Mouse (Mus musculus): ENCODE measurements around the gene Arhgap21.

Arhgap21 gene

DNA sequence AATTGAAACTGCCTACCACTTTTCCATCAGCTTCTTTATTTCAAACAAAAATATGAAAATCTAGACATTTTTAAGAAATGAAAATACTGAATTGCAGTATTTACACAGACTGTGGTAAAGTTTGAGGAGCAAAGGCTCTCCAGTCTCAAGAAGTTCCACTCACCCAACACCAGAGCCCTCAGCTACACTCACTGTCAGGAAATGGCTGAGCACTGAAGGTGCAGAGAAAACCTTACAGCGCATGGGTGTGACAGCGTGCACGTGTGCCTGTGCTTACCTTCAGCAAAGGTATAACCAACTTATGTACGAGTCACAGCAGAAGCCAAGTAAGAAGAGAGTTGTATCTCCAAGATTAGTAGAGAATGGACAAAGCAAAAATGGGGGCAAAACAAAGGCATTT lies 66.8 kb downstream of the Arhgap21 start:
- DNase-seq (ENCODE audit: inconsistent age in 2 of 2, low spot score in 1 of 2) = peak in 1 of 2 experiments; percentile 19

DNA sequence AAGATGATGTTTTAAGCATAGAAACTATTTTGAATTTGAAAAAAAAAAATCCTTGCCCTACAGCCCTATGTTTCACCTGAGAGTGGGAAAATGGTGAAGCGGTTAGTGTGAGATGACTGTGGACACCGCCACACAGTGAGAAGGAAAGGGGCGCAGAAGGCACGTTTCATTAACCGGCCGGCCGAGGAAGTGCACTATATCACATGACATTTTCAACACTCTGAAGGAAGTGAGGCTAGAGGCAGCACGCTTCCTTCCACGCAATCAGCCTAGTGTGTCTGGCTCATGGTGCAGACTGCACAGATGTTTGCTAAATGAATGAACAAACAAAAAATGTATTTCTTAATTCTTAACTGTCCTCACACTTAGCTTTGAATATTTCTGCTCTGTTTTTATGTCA lies 69.4 kb downstream of the Arhgap21 start:
- DNase-seq (ENCODE audit: inconsistent age in 2 of 2, low spot score in 1 of 2) = peak in 1 of 2 experiments; percentile 28

DNA sequence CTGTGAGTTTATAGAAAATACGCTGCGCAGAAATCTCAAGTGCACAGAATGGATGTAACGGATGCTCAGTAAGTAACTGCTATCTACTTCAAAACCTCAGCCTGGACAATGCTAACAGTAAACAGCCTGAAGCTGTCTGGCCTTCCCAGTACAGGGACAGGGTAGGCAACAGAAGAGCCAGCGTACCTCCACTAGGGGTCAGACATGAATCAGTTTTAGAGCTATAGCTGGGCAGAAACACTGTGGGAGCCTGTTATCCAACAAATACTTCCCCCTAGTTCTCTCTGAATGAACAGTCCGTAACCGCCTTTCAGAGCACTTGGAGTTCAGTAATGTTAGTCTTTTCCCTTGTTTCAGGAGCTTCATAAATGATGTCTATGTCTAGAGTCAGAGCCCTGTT lies 70.0 kb downstream of the Arhgap21 start:
- DNase-seq (ENCODE audit: inconsistent age in 2 of 2, low spot score in 1 of 2) = peak; percentile 80 to 94

- no peak for DNase-seq (ENCODE audit: inconsistent age in 2 of 2, low spot score in 1 of 2)
These were observed 72.2 kb downstream of the Arhgap21 start for GRCm38 (mm10) chr2:20896446-20896845.

GRCm38 (mm10) chr2:20894100-20894690 lies 74.5 kb downstream of the Arhgap21 start:
- peak in 1 of 2 experiments; percentile 71 for DNase-seq (ENCODE audit: inconsistent age in 2 of 2, low spot score in 1 of 2)

DNA sequence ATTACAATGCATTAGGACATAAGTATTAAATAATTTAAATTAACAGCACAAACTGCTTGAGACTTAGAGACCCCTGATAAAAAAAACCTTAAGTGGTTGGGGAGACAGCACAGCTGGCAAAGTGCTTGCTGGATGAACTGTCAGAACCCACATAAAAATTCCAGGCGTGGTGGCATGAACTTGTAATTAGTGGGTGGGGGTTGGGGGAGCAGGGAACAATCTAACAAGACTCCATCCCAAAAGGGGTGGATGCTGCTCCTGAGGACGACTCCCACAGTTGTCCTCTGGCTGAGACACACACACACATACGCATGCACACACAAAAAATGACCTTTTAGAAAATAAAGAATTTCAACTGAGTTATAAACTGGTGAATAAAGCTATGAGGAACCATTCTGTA lies 79.9 kb downstream of the Arhgap21 start:
- DNase-seq (ENCODE audit: inconsistent age in 2 of 2, low spot score in 1 of 2) = no peak

DNA sequence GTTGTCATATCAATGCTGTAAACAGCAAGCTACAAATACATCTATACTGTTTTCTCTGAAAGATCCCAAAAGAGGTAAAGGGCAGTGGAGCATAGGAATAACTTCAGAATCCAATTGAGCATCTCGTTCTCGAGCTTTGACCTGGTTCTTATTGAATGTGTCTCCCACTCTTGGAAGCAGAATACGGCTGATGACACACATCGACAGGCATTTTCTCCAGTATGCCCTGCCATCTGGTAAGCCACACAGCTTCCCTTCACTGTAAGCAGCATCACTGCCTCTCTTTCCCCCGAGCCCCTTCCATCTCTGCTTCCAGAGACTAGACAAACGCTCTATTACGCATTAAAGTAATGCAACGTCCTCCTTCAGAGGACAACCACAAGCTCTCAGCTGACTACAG lies 85.4 kb downstream of the Arhgap21 start:
- DNase-seq (ENCODE audit: inconsistent age in 2 of 2, low spot score in 1 of 2) = no peak

DNA sequence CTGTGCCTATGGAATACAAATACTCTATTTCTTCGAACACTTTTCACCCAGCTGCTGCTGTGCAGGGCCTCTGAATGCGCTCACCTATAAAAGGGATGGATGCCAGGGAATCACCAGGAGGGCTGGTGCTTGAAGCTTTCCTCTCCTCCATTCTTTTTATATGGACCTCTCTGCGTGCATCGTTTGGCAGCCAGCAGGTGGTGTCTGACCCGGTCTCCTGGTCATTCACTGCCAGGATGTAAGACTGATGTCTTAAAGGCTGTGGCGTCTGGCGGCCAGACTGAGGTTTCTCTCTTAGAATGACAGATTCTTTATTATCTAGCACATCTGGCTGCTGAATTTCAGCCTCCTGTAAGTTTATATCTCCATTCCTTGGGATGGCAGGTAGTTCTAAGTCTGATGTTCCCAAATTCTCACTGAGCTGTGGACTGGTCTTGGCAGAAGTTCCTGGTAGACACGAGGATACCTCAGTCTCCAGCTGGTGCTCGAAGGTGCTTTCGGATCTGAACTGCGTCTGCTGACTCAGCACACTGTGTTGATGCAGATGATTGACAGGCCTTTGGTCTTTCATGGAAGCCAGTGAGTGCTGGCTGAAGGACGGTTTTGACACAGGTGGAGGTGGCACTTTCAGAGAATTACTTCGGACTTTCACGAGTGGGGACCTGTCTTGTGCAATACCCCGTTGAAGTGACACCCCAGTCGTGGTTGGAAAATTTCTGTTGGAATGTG lies 88.6 kb downstream of the Arhgap21 start:
- no peak for DNase-seq (ENCODE audit: inconsistent age in 2 of 2, low spot score in 1 of 2)

- DNase-seq (ENCODE audit: inconsistent age in 2 of 2, low spot score in 1 of 2) = no peak
These were observed 94.1 kb downstream of the Arhgap21 start for GRCm38 (mm10) chr2:20874621-20875020.

DNA sequence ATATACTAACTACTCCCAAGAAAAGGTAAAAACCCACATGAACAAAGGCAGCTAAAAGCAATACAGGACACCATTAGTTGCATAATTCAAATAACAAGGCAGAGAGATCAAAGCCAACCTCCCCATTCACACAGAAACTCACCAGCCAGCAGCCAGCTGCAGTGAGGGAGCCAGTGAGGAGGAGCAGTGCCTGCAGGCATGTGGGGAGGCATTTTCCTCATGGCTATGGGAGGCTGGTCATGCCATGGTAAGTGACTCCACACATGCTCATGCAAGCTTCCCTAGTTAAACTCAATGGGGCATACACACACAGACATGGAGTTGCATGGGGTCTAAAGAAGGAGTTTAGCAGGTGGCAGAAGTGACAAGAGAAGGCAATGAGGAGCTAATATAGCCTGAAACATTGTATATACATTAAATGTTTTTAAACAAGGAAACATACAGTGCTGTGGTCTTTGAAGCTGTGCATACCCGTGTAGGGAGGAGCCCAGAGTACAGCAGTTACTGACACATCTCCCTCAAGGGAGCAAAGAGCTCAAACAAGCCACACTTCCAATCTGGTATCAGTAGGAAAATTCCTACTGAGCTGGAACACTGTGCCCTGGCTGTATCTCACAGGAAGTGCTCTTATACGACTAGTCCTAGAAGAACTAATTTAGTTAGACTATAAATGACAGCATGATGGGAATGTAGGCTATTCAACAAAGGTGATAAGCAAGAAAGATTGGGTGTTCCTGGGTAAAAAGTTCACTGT lies 99.3 kb downstream of the Arhgap21 start:
- no peak for DNase-seq (ENCODE audit: inconsistent age in 2 of 2, low spot score in 1 of 2)

- DNase-seq (ENCODE audit: inconsistent age in 2 of 2, low spot score in 1 of 2) = no peak
These were observed 100.6 kb downstream of the Arhgap21 start for GRCm38 (mm10) chr2:20868052-20868451.

GRCm38 (mm10) chr2:20865795-20866194 lies 102.9 kb downstream of the Arhgap21 start:
- no peak for DNase-seq (ENCODE audit: inconsistent age in 2 of 2, low spot score in 1 of 2)

- DNase-seq (ENCODE audit: inconsistent age in 2 of 2, low spot score in 1 of 2) = no peak
These were observed 104.1 kb downstream of the Arhgap21 start for GRCm38 (mm10) chr2:20864569-20864968.

- DNase-seq (ENCODE audit: inconsistent age in 2 of 2, low spot score in 1 of 2) = no peak
These were observed 107.9 kb downstream of the Arhgap21 start for GRCm38 (mm10) chr2:20860756-20861155.

- DNase-seq (ENCODE audit: inconsistent age in 2 of 2, low spot score in 1 of 2) = no peak
These were observed 119.3 kb downstream of the Arhgap21 start for GRCm38 (mm10) chr2:20849346-20849745.

DNA sequence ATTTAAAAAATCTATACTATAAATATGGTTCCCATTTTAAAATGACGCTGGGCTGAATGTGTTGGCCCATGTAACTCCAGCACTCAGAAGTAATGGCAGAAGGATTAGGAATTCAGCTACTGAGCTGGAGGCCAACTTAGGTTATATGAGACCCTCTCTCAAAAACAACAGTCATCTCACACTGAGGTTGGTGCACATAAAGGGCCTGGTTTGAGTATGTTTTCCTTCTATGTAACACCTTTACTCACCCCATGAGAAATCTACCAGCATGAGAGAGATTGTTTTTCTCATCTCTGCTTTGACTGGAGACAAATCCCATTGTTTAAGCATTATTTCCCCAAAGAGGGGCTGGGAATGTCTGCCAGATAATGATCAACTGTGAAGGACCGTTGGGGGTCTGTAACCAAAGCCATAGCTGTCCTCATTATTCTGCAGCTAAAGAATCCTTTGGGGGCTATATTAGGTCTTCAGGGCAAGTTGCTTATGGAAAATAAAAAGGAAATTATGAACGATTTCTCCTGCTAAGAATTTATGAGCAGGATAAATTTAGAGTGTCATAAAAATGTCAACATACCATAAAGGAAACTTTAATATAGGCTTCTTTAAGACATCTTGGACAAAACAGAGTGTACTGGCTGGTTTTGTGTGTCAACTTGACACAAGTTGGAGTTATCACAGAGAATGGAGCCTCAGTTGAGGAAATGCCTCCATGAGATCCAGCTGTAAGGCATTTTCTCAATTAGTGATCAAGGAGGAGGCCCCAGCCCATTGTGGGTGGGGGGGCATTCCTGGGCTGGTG lies 136.9 kb downstream of the Arhgap21 start:
- DNase-seq (ENCODE audit: inconsistent age in 2 of 2, low spot score in 1 of 2) = no peak

- DNase-seq (ENCODE audit: inconsistent age in 2 of 2, low spot score in 1 of 2) = no peak
These were observed 137.8 kb downstream of the Arhgap21 start for GRCm38 (mm10) chr2:20830882-20831281.

GRCm38 (mm10) chr2:20826258-20826657 lies 142.4 kb downstream of the Arhgap21 start:
- DNase-seq (ENCODE audit: inconsistent age in 2 of 2, low spot score in 1 of 2) = no peak

- no peak for DNase-seq (ENCODE audit: inconsistent age in 2 of 2, low spot score in 1 of 2)
These were observed 150.5 kb downstream of the Arhgap21 start for GRCm38 (mm10) chr2:20818226-20818625.

- DNase-seq (ENCODE audit: inconsistent age in 2 of 2, low spot score in 1 of 2) = no peak
These were observed 154.7 kb downstream of the Arhgap21 start for GRCm38 (mm10) chr2:20813986-20814385.

DNA sequence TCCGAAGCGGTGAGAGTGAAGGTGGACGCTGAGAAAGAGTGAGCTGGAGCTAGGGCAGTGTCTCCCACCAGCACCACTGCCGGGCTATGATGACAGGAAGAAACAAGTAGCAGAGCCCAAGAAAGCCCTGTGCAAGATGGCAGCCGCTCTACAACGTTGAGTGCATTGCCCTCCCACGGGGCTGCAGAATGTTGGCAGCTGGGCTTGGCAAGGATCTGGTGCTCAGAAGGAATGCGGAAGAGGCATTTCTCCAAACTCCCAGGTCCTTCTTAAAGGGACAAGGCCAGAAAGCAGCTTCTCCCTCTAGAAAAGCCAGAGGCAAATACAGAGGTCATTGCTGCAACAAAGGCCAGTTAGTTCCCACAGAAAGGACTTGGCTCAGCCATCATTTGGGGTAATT lies 157.2 kb downstream of the Arhgap21 start:
- peak in 1 of 2 experiments; percentile 32 for DNase-seq (ENCODE audit: inconsistent age in 2 of 2, low spot score in 1 of 2)

All from adrenal gland, adult (tissue).